Mouse (Mus musculus): Measurements from ENCODE around the gene Sf3b1.

DNA sequence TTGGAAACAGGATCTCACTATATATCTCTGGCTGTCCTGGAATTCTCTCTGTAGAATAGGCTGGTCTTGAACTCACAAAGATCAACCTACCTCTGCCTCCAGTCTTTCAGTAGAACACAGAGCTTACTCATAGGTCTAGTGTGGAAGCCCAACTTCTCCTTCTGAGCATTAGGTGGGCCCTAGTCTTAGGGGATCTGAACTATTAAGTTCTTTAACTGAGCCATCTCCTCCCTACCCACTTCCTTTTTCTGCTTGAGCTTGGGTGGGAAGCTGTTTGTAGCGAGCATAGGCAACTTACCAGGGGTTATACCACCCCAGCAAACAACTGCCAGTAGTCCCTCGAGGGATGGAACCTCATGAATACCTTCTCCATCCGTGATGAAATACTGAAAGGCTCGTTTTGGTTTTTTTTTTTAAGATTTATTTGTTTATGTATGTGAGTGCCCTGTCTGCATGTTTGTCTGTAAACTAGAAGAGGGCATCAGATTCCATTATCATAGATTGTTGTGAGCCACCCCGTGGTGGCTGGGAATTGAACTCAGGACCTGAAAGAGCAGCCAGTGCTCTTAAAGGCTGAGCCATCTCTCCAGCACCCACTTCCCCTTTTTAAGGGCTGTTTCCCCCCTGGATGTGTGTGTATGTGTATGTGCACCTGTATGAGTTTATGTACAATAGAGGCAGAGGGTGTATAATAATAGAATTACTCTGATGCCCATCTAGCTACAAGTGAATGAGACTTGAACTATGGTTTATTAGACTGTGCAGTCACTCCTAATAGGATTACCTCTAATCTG, 28.2 kb upstream of the Sf3b1 start:
- no peak for TF ChIP-seq ZC3H11A (IDR thresholded peaks at IDR 0.05; ENCODE audit: low read depth, low read length)
- TF ChIP-seq SMC3 (IDR thresholded peaks at IDR 0.05; ENCODE audit: low read depth, low read length) = no peak
- TF ChIP-seq MYC (IDR thresholded peaks at IDR 0.05; ENCODE audit: low read depth, low read length) = no peak
- no peak for TF ChIP-seq E2F4 (IDR thresholded peaks at IDR 0.05; ENCODE audit: borderline replicate concordance, low read depth, low read length)
- TF ChIP-seq POLR2A (IDR thresholded peaks at IDR 0.05; ENCODE audit: control insufficient read depth in 1 of 2, insufficient read depth in 1 of 2, low read depth in 1 of 2, low read length in 2 of 2, poor library complexity in 1 of 2) = 0 out of 4 replicates have a peak, but pooled peaks of 1 of the 2 experiments have one; percentile 19
- no peak for TF ChIP-seq CTCF (IDR thresholded peaks at IDR 0.05 in 2 of 3, conservative IDR thresholded peaks at IDR 0.05 in 1 of 3; ENCODE audit: control insufficient read depth in 1 of 3, insufficient read depth in 1 of 3, low read depth in 2 of 3, low read length in 3 of 3, poor library complexity in 1 of 3, severe bottlenecking in 1 of 3)
- no peak for TF ChIP-seq USF1 (IDR thresholded peaks at IDR 0.05; ENCODE audit: low read depth, low read length)
- peak; percentile 75 for TF ChIP-seq TBP (IDR thresholded peaks at IDR 0.05; ENCODE audit: low read depth, low read length)
- TF ChIP-seq MAFK (IDR thresholded peaks at IDR 0.05; ENCODE audit: borderline replicate concordance, low read depth, low read length) = no peak

Data from MEL (cell line).